19 mouse cellular contexts compared by ENCODE assay signal in genomic region chr5:45027876-45028275, GRCm38 (mm10).
"Had no signal": no experiment of that assay in that cellular context is flagged by ENCODE, and none has a peak within 500 bp of the region (broad histone marks: within the 10 kb centered on the region; RNA-seq: fewer than 3 reads in every experiment).

No protein-coding gene starts in this region.

- H3K36me3 ChIP-seq: midbrain, embryonic 10.5 days; midbrain, embryonic 12.5 days; neural tube, embryonic 13.5 days; neural tube, embryonic 15.5 days; stomach, embryonic 15.5 days had no signal

- H3K9ac ChIP-seq: lung, embryonic 14.5 days; midbrain, embryonic 12.5 days; neural tube, embryonic 13.5 days; neural tube, embryonic 15.5 days; stomach, embryonic 15.5 days had no signal

- H3K27ac ChIP-seq: midbrain, embryonic 10.5 days; midbrain, embryonic 12.5 days; neural tube, embryonic 13.5 days; neural tube, embryonic 15.5 days; stomach, embryonic 15.5 days; stomach, postnatal 0 days had no signal

- H3K9me3 ChIP-seq: midbrain, embryonic 10.5 days; midbrain, embryonic 12.5 days; neural tube, embryonic 13.5 days; neural tube, embryonic 15.5 days; stomach, embryonic 15.5 days had no signal

- H3K4me2 ChIP-seq: lung, embryonic 14.5 days; midbrain, embryonic 12.5 days; neural tube, embryonic 13.5 days; neural tube, embryonic 15.5 days; stomach, embryonic 15.5 days had no signal

- DNase-seq: lung, adult 18-20 months; lung, embryonic 14.5 days; lung, postnatal 10 days; lung, postnatal 4 days; midbrain, embryonic 14.5 days; retina, postnatal 1 day; right cerebral cortex, adult 18-20 months; right cerebral cortex, postnatal 25 days; right cerebral cortex, postnatal 4 days; spleen, adult 18-20 months; thymus, adult 2 months; thymus, postnatal 25 days; thymus, postnatal 4 days had no signal

- H3K4me1 ChIP-seq: neural tube, embryonic 13.5 days; neural tube, embryonic 15.5 days; stomach, embryonic 15.5 days had no signal

- H3K27me3 ChIP-seq: midbrain, embryonic 12.5 days; neural tube, embryonic 13.5 days; neural tube, embryonic 15.5 days; stomach, embryonic 15.5 days had no signal

- H3K4me3 ChIP-seq: midbrain, embryonic 10.5 days; midbrain, embryonic 12.5 days; neural tube, embryonic 13.5 days; neural tube, embryonic 15.5 days; stomach, embryonic 15.5 days had no signal
